ENCODE assay signal across 8 mouse cellular contexts in genomic region chr4:135545080-135545511, GRCm38 (mm10). TPM values are rescaled to one million over a fixed set of nuclear protein-coding genes. Genes with fewer than 3 reads are reported as not detected.
DNase-seq lines count a peak whose midpoint lies in the region; ATAC-seq lines count a peak whose summit lies in the region.

No protein-coding gene starts in this region.

- no peak overlapping the region for H3K27ac ChIP-seq in neural tube, embryonic 11.5 days (ENCODE audit: low read depth, low read length)
- peak overlapping the region; percentile 56; the same call in 1 of the 2 replicates for H3K27ac ChIP-seq in embryonic facial prominence, embryonic 14.5 days (replicated peaks; ENCODE audit: low read depth, low read length)
- no peak overlapping the region for H3K27ac ChIP-seq in hindbrain, embryonic 16.5 days (ENCODE audit: low read depth, low read length)
- peak overlapping the region; percentile 90 for H3K27ac ChIP-seq in lung, embryonic 15.5 days

- H3K9me3 ChIP-seq in neural tube, embryonic 11.5 days (ENCODE audit: control insufficient read depth, low read length) = no peaks in the 10 kb centered on the region
- H3K9me3 ChIP-seq in embryonic facial prominence, embryonic 14.5 days (ENCODE audit: control insufficient read depth, low read length) = no peaks in the 10 kb centered on the region
- H3K9me3 ChIP-seq in hindbrain, embryonic 16.5 days (ENCODE audit: control insufficient read depth, low read length) = no peaks in the 10 kb centered on the region
- no peaks in the 10 kb centered on the region for H3K9me3 ChIP-seq in lung, embryonic 15.5 days

- no peaks in the 10 kb centered on the region for H3K27me3 ChIP-seq in neural tube, embryonic 11.5 days (ENCODE audit: control insufficient read depth, insufficient read depth, low read length)
- H3K27me3 ChIP-seq in embryonic facial prominence, embryonic 14.5 days (replicated peaks; ENCODE audit: control insufficient read depth, insufficient read depth, low read length) = no peaks in the 10 kb centered on the region
- H3K27me3 ChIP-seq in hindbrain, embryonic 16.5 days (replicated peaks; ENCODE audit: control insufficient read depth, insufficient read depth, low read length) = no peaks in the 10 kb centered on the region
- H3K27me3 ChIP-seq in lung, embryonic 15.5 days = no peaks in the 10 kb centered on the region

- no peak overlapping the region for H3K9ac ChIP-seq in neural tube, embryonic 11.5 days (ENCODE audit: low read length)
- 0 out of 2 replicates have a peak overlapping the region, but pooled peaks have one; percentile 42 for H3K9ac ChIP-seq in embryonic facial prominence, embryonic 14.5 days (ENCODE audit: low read depth, low read length)
- H3K9ac ChIP-seq in hindbrain, embryonic 16.5 days (ENCODE audit: low read depth, low read length) = no peak overlapping the region; the same call in 1 of the 2 replicates
- peak overlapping the region; percentile 18; the same call in 1 of the 2 replicates for H3K9ac ChIP-seq in lung, embryonic 15.5 days

- 0 out of 2 replicates have a peak overlapping the region, but pooled peaks have one; percentile 4 for H3K4me3 ChIP-seq in neural tube, embryonic 11.5 days (ENCODE audit: low read depth, low read length)
- H3K4me3 ChIP-seq in embryonic facial prominence, embryonic 14.5 days (ENCODE audit: low read depth, low read length) = peak overlapping the region; percentile 26
- H3K4me3 ChIP-seq in hindbrain, embryonic 16.5 days (ENCODE audit: low read length) = no peak overlapping the region
- peak overlapping the region; percentile 30 for H3K4me3 ChIP-seq in lung, embryonic 15.5 days

- peaks cover 12% of the 10 kb centered on the region; the same call in 1 of the 2 replicates for H3K4me1 ChIP-seq in neural tube, embryonic 11.5 days (ENCODE audit: control insufficient read depth, insufficient read depth, low read length)
- peaks cover 41% of the 10 kb centered on the region for H3K4me1 ChIP-seq in embryonic facial prominence, embryonic 14.5 days (ENCODE audit: control insufficient read depth, insufficient read depth, low read length)
- peaks cover 9% of the 10 kb centered on the region for H3K4me1 ChIP-seq in hindbrain, embryonic 16.5 days (ENCODE audit: control insufficient read depth, insufficient read depth, low read depth, low read length)
- peaks cover 59% of the 10 kb centered on the region for H3K4me1 ChIP-seq in lung, embryonic 15.5 days

- no peak for DNase-seq in neural tube, embryonic 11.5 days (ENCODE audit: low spot score)
- DNase-seq in neural tube, embryonic 10.5 days (ENCODE audit: extremely low spot score, low spot score) = no peak
- peak; percentile 81 for DNase-seq in embryonic facial prominence, embryonic 14.5 days (ENCODE audit: low spot score)
- DNase-seq in thymus, postnatal 4 days = peak; percentile 21
- no peak for DNase-seq in cerebellum, postnatal 4 days (ENCODE audit: low spot score in 2 of 2)
- no peak for DNase-seq in right cerebral cortex, postnatal 14 days

- ATAC-seq in neural tube, embryonic 11.5 days (ENCODE audit: insufficient read depth, low FRiP score, low TSS enrichment) = no peak; the same call in 1 of the 2 replicates
- ATAC-seq in embryonic facial prominence, embryonic 14.5 days (ENCODE audit: low read depth) = peak; percentile 75
- ATAC-seq in hindbrain, embryonic 16.5 days = no peak
- ATAC-seq in lung, embryonic 15.5 days (ENCODE audit: borderline replicate concordance, extremely low read depth, low FRiP score, low TSS enrichment) = peak; percentile 44; the same call in 1 of the 2 replicates

- 16% methylated on average over 8 of the region's 8 CpGs for WGBS in neural tube, embryonic 11.5 days
- WGBS in embryonic facial prominence, embryonic 14.5 days = 10% methylated on average over 8 of the region's 8 CpGs
- WGBS in hindbrain, embryonic 16.5 days = 22% methylated on average over 8 of the region's 8 CpGs
- 9% methylated on average over 8 of the region's 8 CpGs for WGBS in lung, embryonic 15.5 days

- H3K36me3 ChIP-seq in neural tube, embryonic 11.5 days (ENCODE audit: control insufficient read depth, insufficient read depth, low read length) = no peaks in the 10 kb centered on the region
- no peaks in the 10 kb centered on the region for H3K36me3 ChIP-seq in embryonic facial prominence, embryonic 14.5 days (ENCODE audit: control insufficient read depth, insufficient read depth, low read length)
- no peaks in the 10 kb centered on the region for H3K36me3 ChIP-seq in hindbrain, embryonic 16.5 days (ENCODE audit: control insufficient read depth, insufficient read depth, low read length)
- no peaks in the 10 kb centered on the region for H3K36me3 ChIP-seq in lung, embryonic 15.5 days

- peak overlapping the region; percentile 16; the same call in 1 of the 2 replicates for H3K4me2 ChIP-seq in neural tube, embryonic 11.5 days (ENCODE audit: low read depth)
- peak overlapping the region; percentile 52 for H3K4me2 ChIP-seq in embryonic facial prominence, embryonic 14.5 days (ENCODE audit: low read depth, low read length)
- peak overlapping the region; percentile 22 for H3K4me2 ChIP-seq in hindbrain, embryonic 16.5 days (ENCODE audit: low read length)
- peak overlapping the region; percentile 53 for H3K4me2 ChIP-seq in lung, embryonic 15.5 days

RNA-seq across cellular contexts. Expression of gene Grhl3, which starts 28.3 kb away (rescaled TPM):
- 4.2 and 4.3 TPM in 2 replicates for polyA plus RNA-seq in neural tube, embryonic 11.5 days (2014; fragmentation: Nextera tagmentation; extraction: Ambion mirVana)
- polyA plus RNA-seq in embryonic facial prominence, embryonic 14.5 days (2014; fragmentation: Nextera tagmentation; extraction: Ambion mirVana) = 13.3 and 21.3 TPM in 2 replicates
- polyA plus RNA-seq in hindbrain, embryonic 16.5 days (2015; fragmentation: Nextera tagmentation; extraction: Ambion mirVana) = 0.85 and 1.2 TPM in 2 replicates
- polyA plus RNA-seq in lung, embryonic 15.5 days (2015; fragmentation: Nextera tagmentation; extraction: Ambion mirVana) = 4.3 and 4.8 TPM in 2 replicates

RNA-seq across cellular contexts. Expression of gene Nipal3, which starts 50.3 kb away (rescaled TPM):
- 2.1 and 4.4 TPM in 2 replicates for polyA plus RNA-seq in neural tube, embryonic 11.5 days (2014; fragmentation: Nextera tagmentation; extraction: Ambion mirVana)
- polyA plus RNA-seq in embryonic facial prominence, embryonic 14.5 days (2014; fragmentation: Nextera tagmentation; extraction: Ambion mirVana) = 2.9 and 3.0 TPM in 2 replicates
- 6.8 and 10.7 TPM in 2 replicates for polyA plus RNA-seq in hindbrain, embryonic 16.5 days (2015; fragmentation: Nextera tagmentation; extraction: Ambion mirVana)
- 5.2 and 5.7 TPM in 2 replicates for polyA plus RNA-seq in lung, embryonic 15.5 days (2015; fragmentation: Nextera tagmentation; extraction: Ambion mirVana)

RNA-seq across cellular contexts. Expression of gene Stpg1, which starts 50.5 kb away (rescaled TPM):
- 0.37 and 0.72 TPM in 2 replicates for polyA plus RNA-seq in neural tube, embryonic 11.5 days (2014; fragmentation: Nextera tagmentation; extraction: Ambion mirVana)
- polyA plus RNA-seq in embryonic facial prominence, embryonic 14.5 days (2014; fragmentation: Nextera tagmentation; extraction: Ambion mirVana) = 0.65 TPM in 1 of 2 replicates, not detected in the other
- polyA plus RNA-seq in hindbrain, embryonic 16.5 days (2015; fragmentation: Nextera tagmentation; extraction: Ambion mirVana) = 0.39 and 0.41 TPM in 2 replicates
- polyA plus RNA-seq in lung, embryonic 15.5 days (2015; fragmentation: Nextera tagmentation; extraction: Ambion mirVana) = 0.37 and 0.64 TPM in 2 replicates

Comparison
In these comparisons a context has a peak if more than half of its experiments do, and no peak if none do; other contexts are left out.
1. ATAC-seq: peak in embryonic facial prominence, embryonic 14.5 days (single experiment) and lung, embryonic 15.5 days (single experiment); none in neural tube, embryonic 11.5 days (single experiment) and hindbrain, embryonic 16.5 days (single experiment).
2. DNase-seq: peak in embryonic facial prominence, embryonic 14.5 days (single experiment) and thymus, postnatal 4 days (single experiment); none in neural tube, embryonic 11.5 days (single experiment), neural tube, embryonic 10.5 days (single experiment), cerebellum, postnatal 4 days (0 of 2) and right cerebral cortex, postnatal 14 days (single experiment).
3. H3K27ac ChIP-seq: peak in embryonic facial prominence, embryonic 14.5 days (single experiment) and lung, embryonic 15.5 days (single experiment); none in neural tube, embryonic 11.5 days (single experiment) and hindbrain, embryonic 16.5 days (single experiment).
4. H3K9ac ChIP-seq: peak in embryonic facial prominence, embryonic 14.5 days (single experiment) and lung, embryonic 15.5 days (single experiment); none in neural tube, embryonic 11.5 days (single experiment) and hindbrain, embryonic 16.5 days (single experiment).
5. Peak in every context shown above with its lines, with median percentiles within 50 percentile points of each other: H3K4me2 ChIP-seq.